Mouse (Mus musculus): ENCODE data around the gene Dnttip1.

Dnttip1 gene

GRCm38 (mm10) chr2:164805332-164805718 lies 59.5 kb downstream of the Dnttip1 start:
- no peak for DNase-seq (ENCODE audit: low read depth)

- no peak for DNase-seq (ENCODE audit: low read depth)
These were observed 60.8 kb downstream of the Dnttip1 start for GRCm38 (mm10) chr2:164806614-164807013.

- no peak for DNase-seq (ENCODE audit: low read depth)
These were observed 67.8 kb downstream of the Dnttip1 start for GRCm38 (mm10) chr2:164813557-164813956.

- DNase-seq (ENCODE audit: low read depth): no peak
These were observed 69.6 kb downstream of the Dnttip1 start for GRCm38 (mm10) chr2:164815348-164815747.

GRCm38 (mm10) chr2:164815821-164816220 lies 70.0 kb downstream of the Dnttip1 start:
- no peak for DNase-seq (ENCODE audit: low read depth)

- DNase-seq (ENCODE audit: low read depth): no peak
These were observed 71.4 kb downstream of the Dnttip1 start for GRCm38 (mm10) chr2:164817206-164817605.

GRCm38 (mm10) chr2:164817703-164818102 lies 71.9 kb downstream of the Dnttip1 start:
- DNase-seq (ENCODE audit: low read depth): peak; percentile 36

Data from NIH3T3 (cell line).